Mouse (Mus musculus): ENCODE measurements around the gene Rbm5. TPM values are rescaled to one million over a fixed set of nuclear protein-coding genes. Genes with fewer than 3 reads are reported as not detected.
A peak's percentile ranks its signal among the peaks of the same experiment; 100 is the strongest.

Gene Rbm5
- polyA plus RNA-seq, 1 experiment from 2014 or later, result 48.9 TPM

DNA sequence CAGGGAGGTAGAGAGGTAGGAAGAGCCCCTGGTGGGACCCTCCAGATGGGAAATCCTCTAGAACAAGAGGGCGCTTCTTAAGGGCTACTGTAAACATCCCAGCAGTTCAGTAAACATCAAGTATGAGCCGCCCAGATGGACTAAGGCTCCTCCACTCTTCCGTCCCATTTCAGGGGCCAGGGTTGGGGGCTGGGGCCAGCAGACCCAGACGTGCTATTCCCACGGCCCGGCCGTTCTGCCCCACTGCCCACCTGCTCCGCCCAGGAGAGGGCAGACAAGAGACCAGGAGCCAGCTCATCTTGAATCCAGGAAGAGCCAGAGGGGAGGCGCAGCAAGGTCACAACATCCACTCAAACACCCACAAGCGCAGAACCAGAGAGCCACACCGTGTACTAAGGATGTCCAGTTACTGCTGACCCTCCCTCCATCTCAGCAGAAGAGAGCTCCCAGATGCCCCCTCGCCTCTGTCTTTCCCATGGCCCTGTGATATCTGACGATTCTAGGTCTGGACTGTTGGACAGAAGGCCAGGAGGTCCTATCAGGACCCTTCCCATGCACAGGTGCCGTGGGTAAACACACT, 72.1 kb downstream of the Rbm5 start:
- Histone ChIP-seq H3K4me3 (ENCODE audit: low read depth, low read length) (no peak overlapping the region), H3K9me3 (ENCODE audit: control insufficient read depth) (no peaks in the 10 kb centered on the region), H3K4me1 (replicated peaks; ENCODE audit: control insufficient read depth, insufficient read depth, low read length) (peaks cover 7% of the 10 kb centered on the region; the same call in 1 of the 2 replicates), H3K27ac (ENCODE audit: low read depth, low read length) (peak overlapping the region; percentile 54; the same call in 1 of the 2 replicates), H3K4me2 (replicated peaks; ENCODE audit: low read depth) (peak overlapping the region; percentile 21), H3K36me3 (ENCODE audit: control insufficient read depth, insufficient read depth) (no peaks in the 10 kb centered on the region; the same call in 1 of the 2 replicates), H3K9ac (ENCODE audit: low read depth, low read length) (0 out of 2 replicates have a peak overlapping the region, but pooled peaks have one; percentile 3), H3K27me3 (replicated peaks; ENCODE audit: control insufficient read depth, insufficient read depth, low read length) (no peaks in the 10 kb centered on the region)
- WGBS, result 24% methylated on average over 14 of the region's 14 CpGs
- ATAC-seq, result no peak
- peak; percentile 53 for TF ChIP-seq CTCF (IDR thresholded peaks at IDR 0.05; ENCODE audit: low read depth)

DNA sequence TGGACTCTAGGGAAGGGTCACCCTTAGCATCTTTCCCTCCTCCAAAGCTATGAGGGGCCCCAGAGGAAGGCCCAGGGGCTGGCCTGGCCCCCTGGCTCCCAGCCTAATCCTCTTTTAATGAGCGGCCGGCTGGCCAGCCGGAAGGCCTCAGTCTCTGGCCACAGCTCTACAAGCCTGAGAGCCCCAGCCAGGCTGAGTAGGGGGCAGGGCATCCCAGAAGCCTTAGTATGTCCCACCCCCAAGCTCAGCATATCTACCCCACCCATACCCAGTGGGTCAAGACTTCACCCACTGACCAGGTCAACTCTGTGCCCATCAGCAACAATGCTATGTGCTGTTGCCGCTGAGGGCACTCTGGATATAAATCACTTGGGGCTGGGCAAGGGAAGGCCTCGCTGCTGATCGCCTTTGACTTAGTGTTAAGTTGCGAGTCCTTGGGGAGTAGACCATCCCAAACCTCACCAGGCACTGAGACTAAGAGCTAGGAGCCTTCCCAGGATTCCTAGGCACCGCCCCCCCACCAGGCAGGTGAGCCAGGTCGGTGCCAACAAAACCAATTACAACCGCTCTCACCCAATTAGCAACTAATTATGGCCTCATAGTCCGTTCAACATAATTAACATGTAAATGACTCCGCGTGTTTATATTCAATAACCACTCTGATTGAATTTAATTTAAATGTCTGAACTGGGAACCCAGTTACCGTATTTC, 72.8 kb downstream of the Rbm5 start:
- H3K4me3 ChIP-seq (ENCODE audit: low read depth, low read length), result no peak overlapping the region

DNA sequence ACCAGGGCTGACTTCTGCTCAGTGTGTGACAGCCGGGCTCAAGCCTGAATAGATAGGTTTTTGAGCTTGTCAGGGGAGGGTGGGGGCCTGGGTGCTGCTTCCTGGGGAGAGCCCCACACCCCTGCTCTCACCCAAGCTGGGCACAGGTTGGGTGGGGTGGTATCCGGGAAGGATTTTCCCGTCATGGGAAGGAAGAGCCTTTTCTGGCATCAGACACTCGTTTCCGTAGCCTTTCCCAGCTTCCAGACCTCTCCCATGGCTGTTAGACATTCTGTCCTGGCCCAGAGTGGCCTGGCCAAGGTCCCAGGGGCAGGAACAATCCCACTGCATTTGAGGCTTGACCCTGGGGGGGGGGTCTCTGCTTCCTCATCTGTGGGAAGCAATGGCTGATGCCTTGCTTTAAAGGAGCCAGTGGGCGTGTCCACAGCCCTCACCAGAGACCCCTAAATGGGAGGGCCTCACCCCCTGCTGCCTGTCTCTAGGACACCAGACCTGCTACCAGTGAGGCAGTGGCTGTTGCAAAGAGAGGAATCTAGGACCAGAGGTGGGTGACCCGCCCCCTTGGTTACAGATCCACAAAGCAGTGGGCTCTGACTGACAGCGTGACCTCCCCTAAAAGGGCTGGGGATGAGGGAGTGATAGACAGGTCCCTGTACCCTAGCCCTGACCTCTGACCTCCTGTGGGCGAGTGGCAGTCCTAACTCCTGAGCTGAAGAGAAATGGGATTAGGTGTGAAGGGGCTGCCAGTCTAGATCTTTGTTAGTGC, 73.8 kb downstream of the Rbm5 start:
- Histone ChIP-seq H3K36me3 (ENCODE audit: control insufficient read depth, insufficient read depth) (peaks cover 4% of the 10 kb centered on the region; the same call in 1 of the 2 replicates), H3K27me3 (replicated peaks; ENCODE audit: control insufficient read depth, insufficient read depth, low read length) (no peaks in the 10 kb centered on the region), H3K4me3 (ENCODE audit: low read depth, low read length) (no peak overlapping the region), H3K27ac (ENCODE audit: low read depth, low read length) (no peak overlapping the region; the same call in 1 of the 2 replicates), H3K4me2 (replicated peaks; ENCODE audit: low read depth) (no peak overlapping the region), H3K4me1 (replicated peaks; ENCODE audit: control insufficient read depth, insufficient read depth, low read length) (peaks cover 7% of the 10 kb centered on the region; the same call in 1 of the 2 replicates), H3K9me3 (ENCODE audit: control insufficient read depth) (no peaks in the 10 kb centered on the region), H3K9ac (ENCODE audit: low read depth, low read length) (no peak overlapping the region)
- no peak for TF ChIP-seq CTCF (IDR thresholded peaks at IDR 0.05; ENCODE audit: low read depth)
- 71% methylated on average over 9 of the region's 9 CpGs for WGBS
- ATAC-seq, result no peak

More for the DNA sequence above, 72.8 kb downstream of the Rbm5 start:
- Histone ChIP-seq H3K36me3 (ENCODE audit: control insufficient read depth, insufficient read depth) (no peaks in the 10 kb centered on the region; the same call in 1 of the 2 replicates), H3K27me3 (replicated peaks; ENCODE audit: control insufficient read depth, insufficient read depth, low read length) (no peaks in the 10 kb centered on the region), H3K4me2 (replicated peaks; ENCODE audit: low read depth) (no peak overlapping the region; the same call in 1 of the 2 replicates), H3K4me1 (replicated peaks; ENCODE audit: control insufficient read depth, insufficient read depth, low read length) (peaks cover 7% of the 10 kb centered on the region; the same call in 1 of the 2 replicates), H3K9ac (ENCODE audit: low read depth, low read length) (no peak overlapping the region), H3K27ac (ENCODE audit: low read depth, low read length) (no peak overlapping the region), H3K9me3 (ENCODE audit: control insufficient read depth) (no peaks in the 10 kb centered on the region)
- ATAC-seq, result no peak
- 54% methylated on average over 14 of the region's 14 CpGs for WGBS
- TF ChIP-seq CTCF (IDR thresholded peaks at IDR 0.05; ENCODE audit: low read depth), result no peak

DNA sequence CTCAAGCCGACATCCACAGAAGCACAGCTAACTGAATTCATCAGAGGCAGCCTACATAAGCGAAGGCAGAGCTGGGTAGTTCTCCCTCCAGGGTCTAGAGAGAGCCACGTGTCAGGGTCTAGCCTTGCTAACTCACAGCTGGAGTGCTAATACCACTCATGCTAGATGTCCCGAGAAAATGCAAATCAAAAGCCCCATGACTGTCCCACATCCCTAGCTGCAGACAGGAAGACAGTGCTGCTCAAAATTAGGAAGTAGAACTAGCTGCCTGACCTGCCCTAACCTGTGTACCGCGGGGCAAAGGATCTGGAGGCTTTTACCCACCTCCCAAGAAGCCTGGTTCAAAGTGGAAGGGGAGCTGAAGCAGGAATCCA, 74.7 kb downstream of the Rbm5 start:
- no peak for TF ChIP-seq CTCF (IDR thresholded peaks at IDR 0.05; ENCODE audit: low read depth)
- WGBS, result 56% methylated on average over 6 of the region's 6 CpGs
- H3K27ac ChIP-seq (ENCODE audit: low read depth, low read length), result peak overlapping the region; percentile 28; the same call in 1 of the 2 replicates

DNA sequence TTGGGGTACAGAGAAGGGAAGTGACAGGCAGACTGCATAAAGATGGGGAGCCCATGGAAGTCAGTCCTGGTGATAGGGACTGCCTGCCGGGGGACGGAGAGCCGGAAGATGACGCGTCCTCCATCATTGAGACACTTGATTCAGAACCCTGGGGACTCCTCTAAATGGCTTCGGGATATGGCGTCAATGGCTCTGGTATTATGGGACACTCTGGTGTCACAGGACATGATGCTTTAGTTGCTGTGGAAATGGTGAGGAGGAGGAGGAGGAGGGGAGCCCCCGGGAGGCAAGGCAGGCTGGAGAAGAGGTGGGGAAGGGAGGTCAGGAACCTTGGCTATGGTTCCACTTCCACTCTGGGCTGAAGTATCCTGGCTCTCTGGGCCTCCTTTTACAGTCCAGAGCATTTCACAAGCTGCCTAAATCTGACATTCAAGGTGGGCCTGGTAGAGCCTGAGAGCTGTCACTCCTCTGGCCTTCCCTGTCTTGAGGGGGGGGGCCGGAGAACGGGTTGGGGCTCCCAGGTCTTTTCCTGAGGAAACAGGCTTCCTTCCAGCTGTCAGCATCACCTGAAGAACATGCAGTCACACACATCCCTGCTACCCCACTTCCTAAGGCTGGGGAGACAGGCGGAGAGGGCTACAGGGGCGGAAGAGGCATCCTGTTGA, 75.2 kb downstream of the Rbm5 start:
- no peak for TF ChIP-seq CTCF (IDR thresholded peaks at IDR 0.05; ENCODE audit: low read depth)
- Histone ChIP-seq H3K4me3 (ENCODE audit: low read depth, low read length) (no peak overlapping the region), H3K27ac (ENCODE audit: low read depth, low read length) (peak overlapping the region; percentile 35; the same call in 1 of the 2 replicates), H3K9ac (ENCODE audit: low read depth, low read length) (no peak overlapping the region), H3K36me3 (ENCODE audit: control insufficient read depth, insufficient read depth) (peaks cover 7% of the 10 kb centered on the region; the same call in 1 of the 2 replicates), H3K27me3 (replicated peaks; ENCODE audit: control insufficient read depth, insufficient read depth, low read length) (no peaks in the 10 kb centered on the region), H3K4me1 (replicated peaks; ENCODE audit: control insufficient read depth, insufficient read depth, low read length) (peaks cover 7% of the 10 kb centered on the region; the same call in 1 of the 2 replicates), H3K4me2 (replicated peaks; ENCODE audit: low read depth) (no peak overlapping the region), H3K9me3 (ENCODE audit: control insufficient read depth) (no peaks in the 10 kb centered on the region)
- WGBS, result 80% methylated on average over 12 of the region's 12 CpGs
- ATAC-seq, result no peak

More for the DNA sequence above, 74.7 kb downstream of the Rbm5 start:
- ATAC-seq, result no peak
- Histone ChIP-seq H3K4me2 (replicated peaks; ENCODE audit: low read depth) (no peak overlapping the region), H3K9ac (ENCODE audit: low read depth, low read length) (no peak overlapping the region), H3K4me3 (ENCODE audit: low read depth, low read length) (no peak overlapping the region), H3K9me3 (ENCODE audit: control insufficient read depth) (no peaks in the 10 kb centered on the region), H3K36me3 (ENCODE audit: control insufficient read depth, insufficient read depth) (peaks cover 7% of the 10 kb centered on the region; the same call in 1 of the 2 replicates), H3K4me1 (replicated peaks; ENCODE audit: control insufficient read depth, insufficient read depth, low read length) (peaks cover 7% of the 10 kb centered on the region; the same call in 1 of the 2 replicates), H3K27me3 (replicated peaks; ENCODE audit: control insufficient read depth, insufficient read depth, low read length) (no peaks in the 10 kb centered on the region)
